Mouse (Mus musculus) heart, adult 2 months (tissue): ENCODE measurements at regions not wholly inside any gene's neighbourhood (a gene's known extent, or its start where the extent isn't known, plus 50 kb on each side); places are given as distances from the start of the nearest gene placed in this dataset.

Experiments used
- DNase-seq, 2 experiments: peaks; one replicate each; pipeline ENCODE4 v3.0.0; 2021
- H3K27ac ChIP-seq: fragments of 200-600 bp; 2 replicates; pipeline ENCODE4 v1.8.1; 2022
- H3K27me3 ChIP-seq: fragments of 200-500 bp; 2 replicates; pipeline ENCODE4 v1.6.1; 2012; ENCODE audit warnings: mild to moderate bottlenecking, low read length, inconsistent platforms, mixed read lengths; ENCODE audit not compliant: control insufficient read depth, insufficient read depth
- H3K36me3 ChIP-seq: fragments of 200-500 bp; 2 replicates; pipeline ENCODE4 v1.6.1; 2012; ENCODE audit warnings: low read length, inconsistent platforms; ENCODE audit not compliant: control insufficient read depth, insufficient read depth
- H3K4me1 ChIP-seq: fragments of 200-500 bp; 2 replicates; pipeline ENCODE4 v1.6.1; 2011; ENCODE audit warnings: low read length; ENCODE audit not compliant: control insufficient read depth, insufficient read depth
- H3K4me3 ChIP-seq: fragments of 200-600 bp; 2 replicates; pipeline ENCODE4 v1.8.1; 2022
- H3K79me2 ChIP-seq: fragments of 200-500 bp; replicated peaks from 2 replicates; pipeline ENCODE4 v1.6.1; 2012; ENCODE audit warnings: mild to moderate bottlenecking, inconsistent platforms, low read length, moderate library complexity, mixed read lengths; ENCODE audit not compliant: control insufficient read depth, insufficient read depth
- H3K9ac ChIP-seq: fragments of 200-500 bp; 2 replicates; pipeline ENCODE4 v1.6.1; 2012; ENCODE audit warnings: low read depth, mild to moderate bottlenecking, control low read depth, inconsistent platforms, low read length, mixed read lengths
- CTCF ChIP-seq: fragments of 200-600 bp; IDR thresholded peaks from 2 replicates; pipeline ENCODE4 v1.8.1; 2022; ENCODE audit warnings: antibody characterized with exemption, mild to moderate bottlenecking, moderate library complexity
- EP300 ChIP-seq: fragments of 200-500 bp; IDR thresholded peaks from 2 replicates; pipeline ENCODE4 v1.6.1; 2011; ENCODE audit warnings: low read depth, low read length, control low read depth; ENCODE audit not compliant: insufficient read depth
- POLR2A ChIP-seq: fragments of 200-500 bp; IDR thresholded peaks from 2 replicates; pipeline ENCODE4 v1.6.1; 2011; ENCODE audit warnings: mild to moderate bottlenecking, low read depth, low read length, control low read depth; ENCODE audit not compliant: insufficient read depth
- WGBS: fragments of 180-500 bp; shearing (Covaris S2); methylation state at CpG from one replicate; pipeline ENCODE4 v1.1.7; 2018; 5-methylcytosine and 5-hydroxymethylcytosine counted together
- intact Hi-C: fragments of 180-260 bp; cut with DNase I; formaldehyde crosslinking; loops from one replicate; pipeline ENCODE4 v1.15.1; 2025

- H3K36me3 ChIP-seq: no peaks in the 10 kb centered on the region
- DNase-seq: no peak
- WGBS: 62% methylated on average over 2 of the region's 2 CpGs
- no peak overlapping the region for H3K4me3 ChIP-seq
- no peak overlapping the region for H3K27ac ChIP-seq
- H3K79me2 ChIP-seq: no peaks in the 10 kb centered on the region
- H3K9ac ChIP-seq: no peak overlapping the region
- TF ChIP-seq POLR2A: no peak
- no peak for TF ChIP-seq CTCF
- no peak for TF ChIP-seq EP300
- no peaks in the 10 kb centered on the region for H3K4me1 ChIP-seq
- intact Hi-C loops: no loop called here
- H3K27me3 ChIP-seq: no peaks in the 10 kb centered on the region
These were observed 157.7 kb upstream of the 1700009N14Rik start for GRCm38 (mm10) chr4:39292348-39292845.

GRCm38 (mm10) chr4:39310131-39310530 is 140.0 kb upstream of the 1700009N14Rik start:
- Histone ChIP-seq H3K4me1 (no peaks in the 10 kb centered on the region), H3K27me3 (no peaks in the 10 kb centered on the region), H3K9ac (no peak overlapping the region), H3K36me3 (no peaks in the 10 kb centered on the region), H3K4me3 (no peak overlapping the region), H3K79me2 (no peaks in the 10 kb centered on the region), H3K27ac (no peak overlapping the region)
- intact Hi-C loops: no loop called here
- TF ChIP-seq POLR2A (no peak), CTCF (0 out of 2 replicates have a peak, but pooled peaks have one; percentile 11), EP300 (no peak)
- 49% methylated on average over 2 of the region's 2 CpGs for WGBS
- no peak for DNase-seq

GRCm38 (mm10) chr4:39344401-39345138 is 105.5 kb upstream of the 1700009N14Rik start:
- Histone ChIP-seq H3K27ac (no peak overlapping the region), H3K9ac (no peak overlapping the region), H3K4me1 (no peaks in the 10 kb centered on the region), H3K27me3 (no peaks in the 10 kb centered on the region), H3K36me3 (no peaks in the 10 kb centered on the region), H3K79me2 (no peaks in the 10 kb centered on the region), H3K4me3 (no peak overlapping the region)
- intact Hi-C loops: no loop called here
- WGBS: 73% methylated on average over 6 of the region's 6 CpGs
- no peak for DNase-seq
- TF ChIP-seq EP300 (no peak), POLR2A (no peak), CTCF (no peak)

GRCm38 (mm10) chr4:39345139-39345412 is 105.0 kb upstream of the 1700009N14Rik start:
- intact Hi-C loops: no loop called here
- Histone ChIP-seq H3K27me3 (no peaks in the 10 kb centered on the region), H3K4me3 (no peak overlapping the region), H3K36me3 (no peaks in the 10 kb centered on the region), H3K79me2 (no peaks in the 10 kb centered on the region), H3K27ac (no peak overlapping the region), H3K4me1 (no peaks in the 10 kb centered on the region), H3K9ac (no peak overlapping the region)
- no peak for TF ChIP-seq POLR2A
- no peak for TF ChIP-seq CTCF
- no peak for TF ChIP-seq EP300
- no peak for DNase-seq
- 46% methylated on average over 1 of the region's 1 CpGs for WGBS

DNA sequence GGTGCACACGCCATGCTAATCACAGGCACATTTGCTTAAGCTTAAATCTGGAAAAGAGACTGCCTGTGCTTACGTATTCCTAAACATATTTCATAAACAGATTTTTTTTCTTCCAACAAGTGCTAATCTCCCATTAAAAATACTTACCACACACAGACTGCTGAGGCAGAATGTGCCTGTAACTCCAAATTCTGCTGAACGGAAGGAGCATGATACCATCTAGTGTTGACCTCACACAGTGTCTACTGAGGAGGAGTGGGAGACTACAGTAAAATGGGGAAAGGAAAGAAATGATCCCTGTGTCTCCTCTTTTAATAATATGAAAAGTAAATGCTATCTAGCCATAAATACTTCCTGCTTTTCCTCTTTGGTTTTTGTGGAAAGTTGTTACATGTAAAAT is 81.9 kb upstream of the 1700009N14Rik start:
- no peaks in the 10 kb centered on the region for H3K4me1 ChIP-seq
- H3K4me3 ChIP-seq: no peak overlapping the region
- intact Hi-C loops: no loop called here
- no peaks in the 10 kb centered on the region for H3K36me3 ChIP-seq
- 76% methylated on average over 3 of the region's 3 CpGs for WGBS
- no peaks in the 10 kb centered on the region for H3K27me3 ChIP-seq
- DNase-seq: no peak
- no peak overlapping the region for H3K9ac ChIP-seq
- H3K79me2 ChIP-seq: no peaks in the 10 kb centered on the region
- H3K27ac ChIP-seq: no peak overlapping the region
- TF ChIP-seq CTCF: no peak
- no peak for TF ChIP-seq POLR2A
- TF ChIP-seq EP300: no peak

DNA sequence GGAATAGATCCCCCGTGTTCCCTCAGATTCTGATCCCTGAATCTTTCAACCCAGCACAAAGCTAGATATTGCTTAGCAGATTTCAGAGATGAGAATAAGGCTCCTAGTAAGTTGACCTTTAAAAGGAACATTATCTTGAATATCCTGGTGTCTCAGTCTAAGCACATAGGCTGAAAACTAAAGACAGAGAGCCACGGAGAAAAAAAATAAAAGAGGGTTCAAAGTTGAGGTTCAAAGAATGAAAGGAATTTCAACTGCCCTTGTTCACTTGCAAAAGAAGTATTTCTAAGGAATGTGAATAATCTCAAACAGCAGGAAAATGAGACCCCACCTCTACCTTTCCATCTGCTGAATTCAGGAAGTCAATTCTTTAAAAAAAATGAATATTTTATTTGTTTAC is 69.3 kb upstream of the 1700009N14Rik start:
- intact Hi-C loops: no loop called here
- WGBS: 52% methylated on average over 2 of the region's 2 CpGs
- no peak for DNase-seq
- no peak overlapping the region for H3K4me3 ChIP-seq
- no peak overlapping the region for H3K27ac ChIP-seq
- no peaks in the 10 kb centered on the region for H3K36me3 ChIP-seq
- H3K9ac ChIP-seq: no peak overlapping the region
- H3K27me3 ChIP-seq: no peaks in the 10 kb centered on the region
- no peaks in the 10 kb centered on the region for H3K79me2 ChIP-seq
- H3K4me1 ChIP-seq: no peaks in the 10 kb centered on the region
- TF ChIP-seq EP300 (no peak), POLR2A (no peak), CTCF (no peak)
